Mouse (Mus musculus) intestine, postnatal 0 days (tissue): ENCODE results near the gene Chmp6. TPM values are rescaled to one million over a fixed set of nuclear protein-coding genes. Genes with fewer than 3 reads are reported as not detected.

Source experiments
- ATAC-seq: fragments of 200-750 bp; cut with Nextera tagmentation; 2 replicates; pipeline ENCODE4 v1.8.0; 2017; ENCODE audit warnings: mild to moderate bottlenecking, moderate TSS enrichment, moderate library complexity
- H3K27ac ChIP-seq: fragments of 300-500 bp; sonication (generic); 2 replicates; pipeline ENCODE4 v1.5.1; 2014; ENCODE audit warnings: mild to moderate bottlenecking, low read depth, low read length, moderate library complexity
- H3K27me3 ChIP-seq: fragments of 300-500 bp; sonication (generic); replicated peaks from 2 replicates; pipeline ENCODE4 v1.6.1; 2014; ENCODE audit warnings: low read length, mixed read lengths; ENCODE audit not compliant: control insufficient read depth, insufficient read depth
- H3K36me3 ChIP-seq: fragments of 300-500 bp; sonication (generic); 2 replicates; pipeline ENCODE4 v1.6.1; 2014; ENCODE audit warnings: mild to moderate bottlenecking, moderate library complexity; ENCODE audit not compliant: control insufficient read depth, insufficient read depth
- H3K4me1 ChIP-seq: fragments of 300-500 bp; sonication (generic); replicated peaks from 2 replicates; pipeline ENCODE4 v1.6.1; 2014; ENCODE audit warnings: antibody characterized with exemption, low read length, mixed read lengths; ENCODE audit not compliant: control insufficient read depth, insufficient read depth
- H3K4me2 ChIP-seq: fragments of 300-500 bp; sonication (generic); replicated peaks from 2 replicates; pipeline ENCODE4 v1.6.1; 2014; ENCODE audit warnings: low read depth, mild to moderate bottlenecking, moderate library complexity
- H3K4me3 ChIP-seq: fragments of 300-500 bp; sonication (generic); 2 replicates; pipeline ENCODE4 v1.5.1; 2014; ENCODE audit warnings: low read depth, low read length
- H3K9ac ChIP-seq: fragments of 300-500 bp; sonication (generic); 2 replicates; pipeline ENCODE4 v1.6.1; 2014; ENCODE audit warnings: mild to moderate bottlenecking, low read depth, low read length
- H3K9me3 ChIP-seq: fragments of 300-500 bp; sonication (generic); 2 replicates; pipeline ENCODE4 v1.6.1; 2016; ENCODE audit warnings: mixed run types; ENCODE audit not compliant: control insufficient read depth
- CTCF ChIP-seq: sonication (generic); IDR thresholded peaks from 2 replicates; pipeline ENCODE4 v1.5.1; 2016; ENCODE audit warnings: low read depth, mild to moderate bottlenecking, control low read depth, antibody characterized with exemption, moderate library complexity
- WGBS: fragments of 180-500 bp; shearing (Covaris S2); extraction: QIAGEN DNeasy Blood & Tissue Kit; methylation state at CpG from one replicate; pipeline ENCODE4 v1.1.7; 2014; 5-methylcytosine and 5-hydroxymethylcytosine counted together
- polyA plus RNA-seq: library from polyadenylated mRNA; unstranded; fragments of >200 nt; fragmentation: Nextera tagmentation; extraction: Ambion mirVana; gene quantifications from 2 replicates; pipeline ENCODE4 v1.2.1, GENCODE M21; 2015

Chmp6 gene
- polyA plus RNA-seq, 1 experiment from 2014 or later, result 121 TPM

DNA sequence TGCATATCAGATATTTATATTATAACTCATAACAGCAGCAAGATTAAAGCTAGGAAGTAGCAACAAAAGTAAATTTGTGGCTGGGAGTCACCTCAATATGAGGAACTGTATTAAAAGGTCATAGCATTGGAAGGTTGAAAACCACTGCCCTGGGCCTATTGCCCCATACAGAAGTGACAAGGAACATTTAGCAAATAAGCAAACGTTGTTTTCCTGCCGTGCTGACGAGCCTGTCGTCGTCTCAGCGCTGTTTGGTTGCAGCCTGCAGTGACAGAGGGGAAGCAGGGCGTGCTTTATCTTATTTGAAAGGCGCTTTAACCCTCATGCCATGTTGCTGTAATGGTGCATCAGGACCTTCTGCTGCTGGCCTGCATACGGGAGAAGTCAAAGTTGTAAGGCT, 37.6 kb upstream of the Chmp6 start:
- WGBS, result 81% methylated on average over 9 of the region's 9 CpGs
- Histone ChIP-seq H3K27me3 (no peaks in the 10 kb centered on the region), H3K4me1 (no peaks in the 10 kb centered on the region), H3K4me2 (no peak overlapping the region), H3K27ac (no peak overlapping the region), H3K4me3 (no peak overlapping the region), H3K9ac (no peak overlapping the region), H3K9me3 (no peaks in the 10 kb centered on the region), H3K36me3 (peaks cover 71% of the 10 kb centered on the region)
- no peak for ATAC-seq
- no peak for TF ChIP-seq CTCF

DNA sequence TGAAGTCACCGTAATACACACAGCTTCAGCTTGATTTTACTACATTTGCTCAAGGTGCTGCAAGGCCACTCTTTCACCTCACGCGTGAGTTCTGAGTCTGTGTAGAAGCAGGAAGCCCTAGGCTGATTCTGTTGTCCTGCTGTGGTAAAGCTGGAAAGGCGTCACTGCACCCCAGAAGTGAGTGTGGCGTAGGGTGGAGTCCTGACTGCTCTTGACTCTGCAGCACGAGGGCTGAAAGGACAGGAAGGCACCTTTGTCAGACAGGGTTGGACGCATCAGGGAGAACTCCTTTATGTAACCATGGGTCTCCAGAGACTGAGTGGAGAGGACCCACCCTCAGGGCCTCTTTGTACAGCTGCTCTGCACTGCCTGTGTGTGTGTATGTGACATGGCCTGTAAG, 36.1 kb upstream of the Chmp6 start:
- Histone ChIP-seq H3K4me3 (no peak overlapping the region), H3K36me3 (peaks cover 64% of the 10 kb centered on the region), H3K9me3 (no peaks in the 10 kb centered on the region), H3K27ac (no peak overlapping the region), H3K4me2 (no peak overlapping the region), H3K4me1 (no peaks in the 10 kb centered on the region), H3K27me3 (no peaks in the 10 kb centered on the region), H3K9ac (no peak overlapping the region)
- 92% methylated on average over 7 of the region's 7 CpGs for WGBS
- no peak for ATAC-seq
- TF ChIP-seq CTCF, result no peak

DNA sequence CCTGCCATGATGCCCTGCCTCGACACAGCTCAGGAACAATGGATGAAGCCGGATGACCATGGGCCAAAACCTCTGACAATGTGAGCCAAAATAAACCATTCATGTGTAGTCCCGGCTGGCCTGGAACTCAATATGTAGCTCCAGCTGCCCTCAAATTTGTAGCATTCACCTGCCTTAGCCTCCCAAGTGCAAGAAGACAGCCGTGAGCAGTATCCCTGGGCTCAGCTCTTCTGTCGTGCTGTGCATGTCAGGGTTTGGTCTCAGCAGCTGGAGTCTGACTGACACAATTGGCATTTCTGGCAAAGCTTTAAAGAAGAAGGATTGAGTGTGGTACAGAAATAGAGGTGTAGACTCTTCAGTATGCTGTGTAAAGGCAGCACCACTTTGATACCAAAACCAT, 33.7 kb upstream of the Chmp6 start:
- Histone ChIP-seq H3K4me1 (no peaks in the 10 kb centered on the region), H3K27me3 (no peaks in the 10 kb centered on the region), H3K4me3 (no peak overlapping the region), H3K9me3 (no peaks in the 10 kb centered on the region), H3K4me2 (no peak overlapping the region), H3K27ac (no peak overlapping the region), H3K36me3 (peaks cover 50% of the 10 kb centered on the region), H3K9ac (no peak overlapping the region)
- TF ChIP-seq CTCF, result no peak
- 94% methylated on average over 5 of the region's 5 CpGs for WGBS
- no peak for ATAC-seq

DNA sequence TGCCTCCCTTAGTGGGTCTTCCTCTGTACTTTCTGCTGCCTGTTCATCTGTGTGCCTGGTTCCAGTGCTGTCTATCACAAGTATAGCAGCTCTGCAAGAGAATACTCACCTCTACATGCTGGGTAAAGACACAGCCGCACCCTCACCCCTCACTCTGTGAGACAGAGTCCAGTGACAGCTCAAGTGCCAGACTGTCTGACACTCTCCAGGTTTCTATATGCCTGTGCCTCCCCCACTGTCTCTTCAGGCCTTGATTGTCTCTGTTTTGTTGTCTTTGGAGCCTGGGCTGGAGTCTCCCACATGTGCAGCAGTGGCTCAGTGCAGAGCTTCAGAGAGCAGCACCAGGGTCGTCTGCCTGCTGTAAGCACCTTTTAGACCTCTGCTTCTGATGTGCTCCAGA, 29.6 kb upstream of the Chmp6 start:
- H3K9me3 ChIP-seq, result no peaks in the 10 kb centered on the region
- no peaks in the 10 kb centered on the region for H3K27me3 ChIP-seq
- ATAC-seq, result no peak
- no peak overlapping the region for H3K4me3 ChIP-seq
- WGBS, result 45% methylated on average over 2 of the region's 2 CpGs
- peaks cover 47% of the 10 kb centered on the region for H3K36me3 ChIP-seq
- no peak overlapping the region for H3K9ac ChIP-seq
- no peak overlapping the region for H3K27ac ChIP-seq
- no peak overlapping the region for H3K4me2 ChIP-seq
- H3K4me1 ChIP-seq, result no peaks in the 10 kb centered on the region
- no peak for TF ChIP-seq CTCF

DNA sequence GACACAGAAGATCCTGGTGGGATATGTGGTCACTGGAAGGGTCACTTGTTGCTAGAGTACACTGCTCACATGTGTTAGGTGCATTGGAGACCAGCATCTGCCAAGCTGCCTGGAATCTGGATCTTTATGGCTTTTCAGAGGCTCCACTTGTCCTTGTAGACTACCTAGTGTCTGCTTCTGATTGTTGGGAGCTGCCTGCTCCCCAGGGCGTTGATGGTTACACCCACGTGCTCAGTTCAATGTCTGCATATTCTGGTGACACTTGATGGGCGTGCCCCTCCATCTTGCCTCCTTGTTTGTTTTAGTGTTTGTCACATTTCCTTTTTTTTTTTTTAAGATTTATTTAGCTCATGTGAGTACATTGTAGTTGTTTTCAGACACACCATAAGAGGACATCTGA, 23.3 kb upstream of the Chmp6 start:
- ATAC-seq, result no peak
- H3K4me1 ChIP-seq, result no peaks in the 10 kb centered on the region
- H3K27me3 ChIP-seq, result no peaks in the 10 kb centered on the region
- TF ChIP-seq CTCF, result no peak
- no peak overlapping the region for H3K9ac ChIP-seq
- 84% methylated on average over 3 of the region's 3 CpGs for WGBS
- H3K4me2 ChIP-seq, result no peak overlapping the region
- H3K4me3 ChIP-seq, result no peak overlapping the region
- no peak overlapping the region for H3K27ac ChIP-seq
- peaks cover 54% of the 10 kb centered on the region for H3K36me3 ChIP-seq
- H3K9me3 ChIP-seq, result no peaks in the 10 kb centered on the region

DNA sequence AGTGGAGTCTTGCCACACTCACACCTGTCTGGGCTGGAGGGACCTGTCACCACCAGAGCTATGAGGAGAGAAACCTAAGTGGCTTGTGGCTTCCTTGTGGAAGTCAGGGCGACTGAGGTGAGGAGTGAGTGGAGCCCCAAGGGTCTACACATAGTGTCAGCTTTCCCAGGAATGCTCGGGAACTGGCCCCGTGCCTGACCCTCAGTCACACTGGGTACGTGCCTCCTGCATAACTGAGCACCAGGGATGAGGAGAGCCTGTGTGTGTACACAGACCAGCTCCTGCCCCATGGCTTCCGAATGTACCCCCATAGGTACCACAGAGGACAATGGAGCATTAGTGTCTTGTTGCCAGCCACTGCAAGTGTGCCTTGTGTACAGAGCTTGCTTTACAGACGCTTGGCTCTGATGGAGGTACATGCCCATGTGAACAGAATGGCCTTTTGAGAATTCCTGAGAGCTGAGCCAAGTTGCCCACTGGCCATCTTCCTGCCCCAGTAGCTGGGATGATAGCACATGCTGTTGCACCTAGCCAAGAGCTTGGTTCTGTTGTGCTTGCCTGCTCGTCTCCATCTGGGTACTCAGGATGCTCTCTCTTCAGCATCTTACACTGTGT, 21.5 kb upstream of the Chmp6 start:
- Histone ChIP-seq H3K27me3 (no peaks in the 10 kb centered on the region), H3K9me3 (no peaks in the 10 kb centered on the region), H3K4me3 (no peak overlapping the region), H3K9ac (no peak overlapping the region), H3K27ac (no peak overlapping the region), H3K4me2 (no peak overlapping the region), H3K36me3 (peaks cover 50% of the 10 kb centered on the region), H3K4me1 (no peaks in the 10 kb centered on the region)
- ATAC-seq, result no peak
- TF ChIP-seq CTCF, result no peak
- WGBS, result 90% methylated on average over 7 of the region's 7 CpGs
